Mouse (Mus musculus): ENCODE results near the gene Tmc4. TPM values are rescaled to one million over a fixed set of nuclear protein-coding genes. Genes with fewer than 3 reads are reported as not detected.

The Tmc4 gene
- polyA plus RNA-seq, 1 experiment from 2014 or later: 5.2 TPM

- Histone ChIP-seq H3K4me1 (replicated peaks) (0 out of 2 replicates have a peak, but pooled peaks cover 3% of the 10 kb centered on the region), H3K9ac (no peak overlapping the region), H3K4me2 (no peak overlapping the region), H3K27me3 (no peaks in the 10 kb centered on the region), H3K9me3 (no peaks in the 10 kb centered on the region), H3K4me3 (no peak overlapping the region), H3K27ac (replicated peaks) (no peak overlapping the region), H3K36me3 (peaks cover 98% of the 10 kb centered on the region)
- ATAC-seq (ENCODE audit: low FRiP score, low read depth): no peak
- WGBS: 90% methylated on average over 4 of the region's 4 CpGs
Measured at GRCm38 (mm10) chr7:3656966-3657365, 20.4 kb downstream of the Tmc4 start.

- Histone ChIP-seq H3K4me2 (peak overlapping the region; percentile 73), H3K27ac (replicated peaks) (no peak overlapping the region), H3K9me3 (no peaks in the 10 kb centered on the region), H3K4me1 (replicated peaks) (peaks cover 46% of the 10 kb centered on the region), H3K27me3 (no peaks in the 10 kb centered on the region; the same call in 1 of the 2 replicates), H3K9ac (peak overlapping the region; percentile 97), H3K36me3 (peaks cover 15% of the 10 kb centered on the region), H3K4me3 (peak overlapping the region; percentile 89)
- WGBS: 73% methylated on average over 4 of the region's 4 CpGs
- ATAC-seq (ENCODE audit: low FRiP score, low read depth): no peak
Measured at GRCm38 (mm10) chr7:3646641-3647040, 30.7 kb downstream of the Tmc4 start.

GRCm38 (mm10) chr7:3646188-3646587 is 31.2 kb downstream of the Tmc4 start:
- no peaks in the 10 kb centered on the region for H3K9me3 ChIP-seq
- H3K4me3 ChIP-seq: peak overlapping the region; percentile 89
- peaks cover 15% of the 10 kb centered on the region for H3K36me3 ChIP-seq
- H3K27ac ChIP-seq (replicated peaks): peak overlapping the region; percentile 96
- peak overlapping the region; percentile 73 for H3K4me2 ChIP-seq
- peak overlapping the region; percentile 97 for H3K9ac ChIP-seq
- ATAC-seq (ENCODE audit: low FRiP score, low read depth): no peak
- H3K4me1 ChIP-seq (replicated peaks): peaks cover 46% of the 10 kb centered on the region
- 23% methylated on average over 9 of the region's 9 CpGs for WGBS
- H3K27me3 ChIP-seq: no peaks in the 10 kb centered on the region; the same call in 1 of the 2 replicates

- Histone ChIP-seq H3K4me3 (peak overlapping the region; percentile 89), H3K36me3 (peaks cover 15% of the 10 kb centered on the region; the same call in 1 of the 2 replicates), H3K9me3 (no peaks in the 10 kb centered on the region), H3K27me3 (no peaks in the 10 kb centered on the region; the same call in 1 of the 2 replicates), H3K27ac (replicated peaks) (peak overlapping the region; percentile 96), H3K4me2 (peak overlapping the region; percentile 73), H3K9ac (peak overlapping the region; percentile 97), H3K4me1 (replicated peaks) (peaks cover 46% of the 10 kb centered on the region)
- under 1% methylated on average over 56 of the region's 58 CpGs for WGBS
- no peak for ATAC-seq (ENCODE audit: low FRiP score, low read depth)
Measured at GRCm38 (mm10) chr7:3645488-3646025, 31.8 kb downstream of the Tmc4 start.

GRCm38 (mm10) chr7:3644672-3645487 is 32.5 kb downstream of the Tmc4 start, which contains the start of gene Cnot3:
Cnot3 (plus strand) TSS chr7:3645268.
- WGBS: under 1% methylated on average over 57 of the region's 58 CpGs
- H3K9ac ChIP-seq: peak within 1 kb of the TSS; percentile 97
- peak within 1 kb of the TSS; percentile 73 for H3K4me2 ChIP-seq
- no peaks in the 10 kb centered on the region for H3K9me3 ChIP-seq
- H3K4me1 ChIP-seq (replicated peaks): peaks cover 46% of the 10 kb centered on the region
- peaks cover 14% of the 10 kb centered on the region; the same call in 1 of the 2 replicates for H3K36me3 ChIP-seq
- peak within 1 kb of the TSS; percentile 89 for H3K4me3 ChIP-seq
- peak within 1 kb of the TSS; percentile 96 for H3K27ac ChIP-seq (replicated peaks)
- ATAC-seq (ENCODE audit: low FRiP score, low read depth): peak; percentile 98
- no peaks in the 10 kb centered on the region; the same call in 1 of the 2 replicates for H3K27me3 ChIP-seq

GRCm38 (mm10) chr7:3644348-3644671 is 33.0 kb downstream of the Tmc4 start:
- no peaks in the 10 kb centered on the region; the same call in 1 of the 2 replicates for H3K27me3 ChIP-seq
- H3K4me1 ChIP-seq (replicated peaks): peaks cover 42% of the 10 kb centered on the region
- peaks cover 14% of the 10 kb centered on the region for H3K36me3 ChIP-seq
- H3K4me3 ChIP-seq: peak overlapping the region; percentile 89
- no peaks in the 10 kb centered on the region for H3K9me3 ChIP-seq
- peak overlapping the region; percentile 51 for H3K27ac ChIP-seq (replicated peaks)
- under 1% methylated on average over 11 of the region's 11 CpGs for WGBS
- H3K9ac ChIP-seq: peak overlapping the region; percentile 16; the same call in 1 of the 2 replicates
- peak; percentile 0; the same call in 1 of the 2 replicates for ATAC-seq (ENCODE audit: low FRiP score, low read depth)
- H3K4me2 ChIP-seq: peak overlapping the region; percentile 73

GRCm38 (mm10) chr7:3643843-3644242 is 33.5 kb downstream of the Tmc4 start:
- Histone ChIP-seq H3K4me3 (peak overlapping the region; percentile 89), H3K27me3 (no peaks in the 10 kb centered on the region; the same call in 1 of the 2 replicates), H3K4me1 (replicated peaks) (peaks cover 38% of the 10 kb centered on the region), H3K27ac (replicated peaks) (peak overlapping the region; percentile 51; the same call in 1 of the 2 replicates), H3K36me3 (peaks cover 19% of the 10 kb centered on the region), H3K4me2 (peak overlapping the region; percentile 73), H3K9me3 (no peaks in the 10 kb centered on the region), H3K9ac (peak overlapping the region; percentile 16; the same call in 1 of the 2 replicates)
- ATAC-seq (ENCODE audit: low FRiP score, low read depth): no peak
- WGBS: 20% methylated on average over 9 of the region's 9 CpGs

- no peak for ATAC-seq (ENCODE audit: low FRiP score, low read depth)
- Histone ChIP-seq H3K9ac (no peak overlapping the region), H3K4me1 (replicated peaks) (peaks cover 34% of the 10 kb centered on the region), H3K9me3 (no peaks in the 10 kb centered on the region), H3K27me3 (no peaks in the 10 kb centered on the region; the same call in 1 of the 2 replicates), H3K4me3 (no peak overlapping the region), H3K36me3 (peaks cover 20% of the 10 kb centered on the region), H3K27ac (replicated peaks) (no peak overlapping the region), H3K4me2 (peak overlapping the region; percentile 73)
- 80% methylated on average over 5 of the region's 5 CpGs for WGBS
Measured at GRCm38 (mm10) chr7:3643412-3643811, 33.9 kb downstream of the Tmc4 start.

GRCm38 (mm10) chr7:3630478-3630815 is 46.9 kb downstream of the Tmc4 start:
- H3K9me3 ChIP-seq: no peaks in the 10 kb centered on the region
- peak; percentile 33 for ATAC-seq (ENCODE audit: low FRiP score, low read depth)
- 65% methylated on average over 3 of the region's 3 CpGs for WGBS
- H3K27me3 ChIP-seq: no peaks in the 10 kb centered on the region
- H3K27ac ChIP-seq (replicated peaks): no peak overlapping the region
- peaks cover 11% of the 10 kb centered on the region for H3K36me3 ChIP-seq
- H3K4me3 ChIP-seq: peak overlapping the region; percentile 62
- H3K4me2 ChIP-seq: peak overlapping the region; percentile 95
- H3K9ac ChIP-seq: peak overlapping the region; percentile 75
- peaks cover 31% of the 10 kb centered on the region for H3K4me1 ChIP-seq (replicated peaks)

- peak within 1 kb of the TSS; percentile 88 for H3K27ac ChIP-seq (replicated peaks)
- peaks cover 7% of the 10 kb centered on the region; the same call in 1 of the 2 replicates for H3K36me3 ChIP-seq
- peaks cover 31% of the 10 kb centered on the region for H3K4me1 ChIP-seq (replicated peaks)
- peak within 1 kb of the TSS; percentile 95 for H3K4me2 ChIP-seq
- peak within 1 kb of the TSS; percentile 75 for H3K9ac ChIP-seq
- H3K27me3 ChIP-seq: no peaks in the 10 kb centered on the region
- no peaks in the 10 kb centered on the region for H3K9me3 ChIP-seq
- peak within 1 kb of the TSS; percentile 62 for H3K4me3 ChIP-seq
- WGBS: 1% methylated on average over 47 of the region's 47 CpGs
- ATAC-seq (ENCODE audit: low FRiP score, low read depth): peak; percentile 90
Measured at GRCm38 (mm10) chr7:3629543-3630477, 47.5 kb downstream of the Tmc4 start, which contains the start of the genes Tfpt and Prpf31. Tfpt (minus strand) TSS chr7:3629929. Prpf31 (plus strand) TSS chr7:3629985.

GRCm38 (mm10) chr7:3629030-3629429 is 48.3 kb downstream of the Tmc4 start:
- H3K36me3 ChIP-seq: peaks cover 11% of the 10 kb centered on the region
- 41% methylated on average over 4 of the region's 4 CpGs for WGBS

More at GRCm38 (mm10) chr7:3629030-3629429, 48.3 kb downstream of the Tmc4 start:
- H3K27me3 ChIP-seq: no peaks in the 10 kb centered on the region
- peak; percentile 40 for ATAC-seq (ENCODE audit: low FRiP score, low read depth)
- H3K4me3 ChIP-seq: peak overlapping the region; percentile 62
- peak overlapping the region; percentile 75 for H3K9ac ChIP-seq
- peak overlapping the region; percentile 95 for H3K4me2 ChIP-seq
- no peaks in the 10 kb centered on the region for H3K9me3 ChIP-seq
- H3K27ac ChIP-seq (replicated peaks): peak overlapping the region; percentile 88
- peaks cover 31% of the 10 kb centered on the region for H3K4me1 ChIP-seq (replicated peaks)

All from hindbrain, embryonic 15.5 days (tissue).